Mouse (Mus musculus) neural tube, embryonic 15.5 days (tissue): ENCODE data around the gene App. TPM values are rescaled to one million over a fixed set of nuclear protein-coding genes. Genes with fewer than 3 reads are reported as not detected.

ENCODE experiments used
- ATAC-seq: fragments of 200-750 bp; cut with Nextera tagmentation; 2 replicates; pipeline ENCODE4 v1.8.0; 2017; ENCODE audit warnings: mild to moderate bottlenecking, moderate TSS enrichment, moderate library complexity; ENCODE audit not compliant: low FRiP score
- H3K27ac ChIP-seq: fragments of 300-500 bp; sonication (generic); replicated peaks from 2 replicates; pipeline ENCODE4 v1.5.1; 2015; ENCODE audit warnings: mild to moderate bottlenecking, inconsistent platforms
- H3K27me3 ChIP-seq: fragments of 300-500 bp; sonication (generic); replicated peaks from 2 replicates; pipeline ENCODE4 v1.6.1; 2015; ENCODE audit warnings: inconsistent platforms
- H3K36me3 ChIP-seq: fragments of 300-500 bp; sonication (generic); 2 replicates; pipeline ENCODE4 v1.6.1; 2015; ENCODE audit warnings: inconsistent platforms
- H3K4me1 ChIP-seq: fragments of 300-500 bp; sonication (generic); 2 replicates; pipeline ENCODE4 v1.6.1; 2015; ENCODE audit warnings: inconsistent platforms
- H3K4me2 ChIP-seq: fragments of 300-500 bp; sonication (generic); 2 replicates; pipeline ENCODE4 v1.6.1; 2015; ENCODE audit warnings: inconsistent platforms, mild to moderate bottlenecking, moderate library complexity
- H3K4me3 ChIP-seq: fragments of 300-500 bp; sonication (generic); replicated peaks from 2 replicates; pipeline ENCODE4 v1.5.1; 2015; ENCODE audit warnings: mild to moderate bottlenecking, inconsistent platforms
- H3K9ac ChIP-seq: fragments of 300-500 bp; sonication (generic); replicated peaks from 2 replicates; pipeline ENCODE4 v1.6.1; 2015; ENCODE audit warnings: mild to moderate bottlenecking, inconsistent platforms
- H3K9me3 ChIP-seq: fragments of 300-500 bp; sonication (generic); replicated peaks from 2 replicates; pipeline ENCODE4 v1.6.1; 2016; ENCODE audit warnings: inconsistent platforms
- WGBS: fragments of 180-500 bp; shearing (Covaris S2); methylation state at CpG from one replicate; pipeline ENCODE4 v1.1.7; 2015; ENCODE audit warnings: mixed read lengths; 5-methylcytosine and 5-hydroxymethylcytosine counted together
- polyA plus RNA-seq: library from polyadenylated mRNA; unstranded; fragments of >200 nt; fragmentation: Nextera tagmentation; extraction: Ambion mirVana; gene quantifications from 2 replicates; pipeline ENCODE4 v1.2.1, GENCODE M21; 2015

Gene App
- polyA plus RNA-seq, 1 experiment from 2014 or later = 487 TPM

DNA sequence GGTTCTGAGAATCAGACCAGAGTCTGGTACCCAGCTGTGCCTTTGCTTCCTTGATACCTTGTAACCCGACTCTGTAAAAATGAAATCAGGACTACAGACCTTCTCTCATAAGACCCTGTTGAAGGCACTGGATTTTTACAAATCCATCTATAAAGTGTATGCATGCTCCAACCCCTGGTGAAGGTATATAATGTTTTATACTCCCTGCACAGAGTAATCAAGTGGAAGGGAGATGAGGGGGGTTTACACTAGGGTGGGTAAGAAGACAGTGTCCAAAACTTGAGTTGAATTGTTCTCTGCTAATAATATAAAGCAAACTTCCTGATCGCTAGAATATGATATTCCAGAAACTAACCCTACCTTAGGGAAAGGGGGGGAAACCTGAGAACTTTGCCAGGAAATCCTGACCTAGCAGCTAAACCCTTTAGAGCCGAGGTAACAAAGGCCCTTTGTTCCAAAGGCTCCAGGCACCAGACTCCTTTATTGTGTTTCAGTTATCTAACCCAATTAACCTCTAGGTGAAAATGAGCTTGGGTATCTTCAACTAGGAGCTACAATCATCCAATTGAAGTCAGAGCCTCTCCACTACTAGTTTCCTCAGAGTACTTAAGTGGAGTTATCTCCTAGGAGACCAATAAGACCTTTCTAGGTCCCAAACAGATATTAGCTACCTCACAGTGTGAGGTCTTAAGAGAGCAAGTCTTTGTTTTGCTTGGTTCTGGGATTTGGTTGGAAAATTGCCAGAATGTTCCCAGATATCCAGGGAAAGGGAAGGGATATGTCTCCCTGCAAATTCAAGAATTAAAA, 132.2 kb downstream of the App start:
- Histone ChIP-seq H3K36me3 (peaks cover 24% of the 10 kb centered on the region), H3K27ac (no peak overlapping the region), H3K4me3 (no peak overlapping the region), H3K9ac (no peak overlapping the region), H3K4me2 (no peak overlapping the region), H3K4me1 (peaks cover 22% of the 10 kb centered on the region), H3K27me3 (no peaks in the 10 kb centered on the region), H3K9me3 (no peaks in the 10 kb centered on the region)
- no peak for ATAC-seq
- 55% methylated on average over 3 of the region's 3 CpGs for WGBS

DNA sequence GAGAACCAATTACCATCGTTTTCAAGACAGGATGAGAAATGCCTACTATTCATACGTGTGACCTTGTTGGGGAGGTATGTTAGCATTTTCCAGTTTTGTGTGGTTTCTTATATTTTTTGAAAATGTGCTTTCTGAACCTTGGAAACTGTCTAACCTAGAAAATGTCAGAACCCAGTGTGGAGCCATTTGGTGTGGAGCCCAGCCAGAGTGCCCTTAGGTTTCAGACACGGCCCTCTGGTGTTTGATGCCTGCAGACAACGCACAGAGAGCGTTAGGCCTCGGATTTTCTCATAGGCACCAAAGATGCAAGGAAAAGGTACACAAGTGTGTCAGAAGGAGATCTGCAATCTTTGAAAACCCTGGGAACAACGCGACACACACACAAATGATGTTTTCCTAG, 134.8 kb downstream of the App start:
- Histone ChIP-seq H3K9me3 (no peaks in the 10 kb centered on the region), H3K4me3 (no peak overlapping the region), H3K4me2 (no peak overlapping the region), H3K27me3 (no peaks in the 10 kb centered on the region), H3K27ac (peak overlapping the region; percentile 68), H3K9ac (no peak overlapping the region), H3K36me3 (peaks cover 20% of the 10 kb centered on the region), H3K4me1 (peaks cover 31% of the 10 kb centered on the region)
- 73% methylated on average over 8 of the region's 8 CpGs for WGBS
- ATAC-seq = no peak

DNA sequence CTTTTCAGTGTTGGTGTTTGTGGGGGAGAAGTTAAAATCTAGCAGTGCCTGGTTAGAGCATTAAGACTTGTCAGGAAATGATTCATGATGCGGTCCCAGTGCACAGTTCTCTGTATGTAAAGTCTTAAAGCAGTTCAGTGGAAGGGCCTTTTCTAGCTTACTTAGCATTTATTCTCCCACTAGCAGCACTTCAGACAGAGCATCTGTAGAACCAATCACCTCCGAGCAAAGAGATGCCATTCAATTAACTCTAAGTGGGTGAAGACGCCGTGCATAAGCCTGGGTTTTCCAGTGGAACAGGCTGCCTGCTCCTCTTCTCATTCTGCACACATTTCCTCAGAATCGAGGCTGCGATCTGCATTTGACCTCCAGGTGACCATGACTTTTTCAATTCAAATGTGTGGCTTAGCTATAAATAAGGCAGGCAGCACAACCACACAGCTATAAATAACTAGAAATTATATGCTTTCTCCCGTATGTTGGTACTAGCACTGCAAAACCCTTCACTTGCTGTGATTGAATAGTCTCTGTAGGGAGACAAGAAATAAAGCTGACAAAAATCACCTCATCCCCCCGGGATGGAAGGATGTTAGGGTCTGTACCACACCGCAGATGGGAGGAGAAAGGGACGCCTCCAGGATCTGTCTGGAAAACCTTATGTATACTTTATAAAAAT, 135.5 kb downstream of the App start:
- H3K4me2 ChIP-seq = no peak overlapping the region
- H3K36me3 ChIP-seq = peaks cover 14% of the 10 kb centered on the region
- ATAC-seq = peak; percentile 76
- H3K27ac ChIP-seq = peak overlapping the region; percentile 68
- no peak overlapping the region for H3K4me3 ChIP-seq
- no peaks in the 10 kb centered on the region for H3K27me3 ChIP-seq
- WGBS = 34% methylated on average over 10 of the region's 10 CpGs
- no peaks in the 10 kb centered on the region for H3K9me3 ChIP-seq
- peaks cover 31% of the 10 kb centered on the region for H3K4me1 ChIP-seq
- no peak overlapping the region for H3K9ac ChIP-seq

DNA sequence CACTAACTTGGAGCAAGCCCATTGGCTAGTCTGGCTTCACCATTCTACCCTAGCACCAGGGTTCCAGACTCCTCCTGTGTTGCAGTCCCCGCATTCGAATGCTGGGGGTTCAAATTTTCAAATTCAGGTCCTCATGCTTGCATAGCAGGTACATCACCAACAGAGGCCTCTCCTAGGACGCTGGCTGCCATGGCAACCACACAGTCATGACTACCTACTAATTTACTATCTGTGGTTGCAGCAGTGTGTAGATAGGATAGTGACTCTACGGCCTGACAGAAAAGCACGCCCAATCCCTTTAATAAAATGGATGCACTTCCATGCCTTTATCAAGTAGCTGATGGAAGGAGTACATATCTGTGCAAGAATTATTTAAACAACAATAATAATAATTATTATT, 137.8 kb downstream of the App start:
- Histone ChIP-seq H3K4me2 (no peak overlapping the region), H3K27me3 (no peaks in the 10 kb centered on the region), H3K9me3 (no peaks in the 10 kb centered on the region), H3K4me3 (no peak overlapping the region), H3K27ac (0 out of 2 replicates have a peak overlapping the region, but pooled peaks have one; percentile 4), H3K36me3 (peaks cover 11% of the 10 kb centered on the region), H3K9ac (no peak overlapping the region), H3K4me1 (peaks cover 23% of the 10 kb centered on the region)
- ATAC-seq = no peak
- 76% methylated on average over 5 of the region's 5 CpGs for WGBS

DNA sequence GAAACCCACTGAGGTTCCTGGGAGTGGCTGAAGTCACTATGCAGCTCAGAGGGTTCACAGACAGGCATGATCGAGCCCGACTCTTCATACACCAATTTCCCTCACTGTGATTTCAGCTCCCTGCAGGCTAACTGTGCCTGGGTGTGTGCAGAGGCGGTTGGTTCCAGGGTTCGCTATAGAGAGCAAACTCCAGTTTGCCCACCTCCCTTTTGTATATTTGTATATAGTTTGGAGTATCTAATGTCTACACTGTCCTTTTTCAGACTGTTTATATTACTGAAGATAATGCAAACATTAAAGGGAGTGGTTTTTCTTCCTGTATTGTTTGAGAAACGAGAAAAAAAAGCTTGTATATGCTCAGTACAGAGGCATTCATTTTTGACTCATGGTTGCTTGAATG, 139.8 kb downstream of the App start:
- WGBS = 88% methylated on average over 5 of the region's 5 CpGs
- H3K4me3 ChIP-seq = no peak overlapping the region
- no peaks in the 10 kb centered on the region for H3K27me3 ChIP-seq
- no peak overlapping the region for H3K9ac ChIP-seq
- peaks cover 26% of the 10 kb centered on the region for H3K36me3 ChIP-seq
- H3K4me2 ChIP-seq = no peak overlapping the region
- ATAC-seq = no peak
- H3K9me3 ChIP-seq = no peaks in the 10 kb centered on the region
- H3K27ac ChIP-seq = no peak overlapping the region
- peaks cover 30% of the 10 kb centered on the region for H3K4me1 ChIP-seq

DNA sequence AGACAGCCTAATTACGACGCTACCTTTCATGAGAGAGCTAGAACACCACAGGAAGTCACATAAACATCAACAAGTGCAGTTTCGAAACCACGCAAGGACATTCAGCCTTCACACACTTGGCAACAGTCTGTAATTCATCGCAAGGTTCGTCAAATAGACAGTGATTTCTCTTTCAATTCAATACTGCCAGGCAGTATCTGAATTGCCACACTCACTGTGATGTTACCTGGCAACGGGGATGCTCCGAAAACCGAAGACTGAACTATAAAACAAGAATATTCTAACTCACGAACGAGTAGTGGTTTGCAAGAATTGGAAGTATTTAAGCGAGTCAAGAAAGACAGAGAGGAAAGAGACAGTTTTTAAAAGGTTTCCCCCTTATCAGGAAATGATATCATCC, 142.8 kb downstream of the App start:
- no peak for ATAC-seq
- Histone ChIP-seq H3K27ac (no peak overlapping the region), H3K4me1 (peaks cover 15% of the 10 kb centered on the region; the same call in 1 of the 2 replicates), H3K36me3 (peaks cover 42% of the 10 kb centered on the region), H3K27me3 (no peaks in the 10 kb centered on the region), H3K4me2 (0 out of 2 replicates have a peak overlapping the region, but pooled peaks have one; percentile 3), H3K9me3 (no peaks in the 10 kb centered on the region), H3K4me3 (no peak overlapping the region), H3K9ac (no peak overlapping the region)
- WGBS = 45% methylated on average over 12 of the region's 12 CpGs

DNA sequence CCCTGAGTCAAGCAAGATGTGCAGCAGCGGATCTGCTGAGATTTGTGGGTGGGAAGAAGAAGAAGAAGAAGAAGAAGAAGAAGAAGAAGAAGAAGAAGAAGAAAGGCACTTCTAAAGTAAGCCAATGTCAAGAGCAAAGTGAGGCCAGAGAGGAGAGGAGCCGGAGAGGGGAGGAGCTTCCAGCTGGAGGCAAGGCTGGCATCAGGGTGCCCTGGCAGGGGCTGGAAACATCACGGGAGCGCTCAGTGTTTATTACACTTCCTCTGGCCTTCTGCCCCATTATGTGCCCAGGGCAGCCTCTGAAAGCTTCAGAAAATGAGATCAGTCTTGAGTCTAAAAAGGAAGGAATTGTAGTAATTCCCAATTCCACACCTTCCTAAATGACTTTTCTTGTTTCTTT, 145.2 kb downstream of the App start:
- no peaks in the 10 kb centered on the region for H3K27me3 ChIP-seq
- H3K9me3 ChIP-seq = no peaks in the 10 kb centered on the region
- H3K4me2 ChIP-seq = no peak overlapping the region
- 89% methylated on average over 4 of the region's 4 CpGs for WGBS
- peaks cover 55% of the 10 kb centered on the region for H3K36me3 ChIP-seq
- no peak for ATAC-seq
- H3K4me3 ChIP-seq = no peak overlapping the region
- peaks cover 8% of the 10 kb centered on the region; the same call in 1 of the 2 replicates for H3K4me1 ChIP-seq
- H3K9ac ChIP-seq = no peak overlapping the region
- H3K27ac ChIP-seq = no peak overlapping the region

DNA sequence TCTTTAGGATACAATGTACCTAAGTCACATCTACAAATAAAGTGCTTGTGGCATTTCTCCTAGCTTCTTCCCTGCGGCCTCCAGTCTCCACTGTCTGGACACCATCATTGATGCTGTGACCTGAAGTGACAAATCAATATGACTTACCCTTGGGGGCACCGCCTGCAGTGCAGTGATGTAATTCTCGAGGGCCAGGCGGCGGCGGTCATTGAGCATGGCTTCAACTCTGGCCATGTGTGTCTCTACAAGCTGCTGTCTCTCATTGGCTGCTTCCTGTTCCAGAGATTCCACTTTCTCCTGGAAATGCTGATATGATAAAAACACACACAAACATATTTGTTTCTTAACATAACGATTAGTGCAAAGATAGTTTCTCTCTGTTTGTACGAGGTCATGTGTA, 148.9 kb downstream of the App start:
- ATAC-seq = no peak
- H3K27me3 ChIP-seq = no peaks in the 10 kb centered on the region
- H3K4me3 ChIP-seq = no peak overlapping the region
- H3K9ac ChIP-seq = no peak overlapping the region
- H3K9me3 ChIP-seq = no peaks in the 10 kb centered on the region
- 95% methylated on average over 8 of the region's 8 CpGs for WGBS
- no peaks in the 10 kb centered on the region for H3K4me1 ChIP-seq
- H3K4me2 ChIP-seq = no peak overlapping the region
- H3K27ac ChIP-seq = no peak overlapping the region
- H3K36me3 ChIP-seq = peaks cover 46% of the 10 kb centered on the region

DNA sequence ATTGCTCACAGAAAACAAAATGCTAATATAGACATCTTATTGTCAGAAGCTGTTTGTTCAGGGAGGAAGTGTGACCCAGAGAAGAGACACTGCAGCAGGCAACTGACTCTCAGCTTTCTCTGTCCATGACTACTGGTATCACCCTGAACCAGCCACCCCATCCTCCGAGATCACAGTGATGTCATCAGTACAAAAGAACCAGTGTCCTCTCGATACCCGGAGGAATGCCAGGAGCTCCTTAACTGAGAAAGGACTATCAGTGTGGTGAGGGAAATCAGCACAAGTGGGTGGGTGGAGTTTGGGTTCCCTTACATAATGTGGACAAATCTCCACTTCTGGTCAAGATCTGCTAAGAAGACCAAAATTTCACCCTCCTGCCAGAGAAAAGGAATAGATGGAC, 150.5 kb downstream of the App start:
- Histone ChIP-seq H3K4me2 (no peak overlapping the region), H3K36me3 (peaks cover 34% of the 10 kb centered on the region), H3K27me3 (no peaks in the 10 kb centered on the region), H3K9ac (no peak overlapping the region), H3K27ac (no peak overlapping the region), H3K4me3 (no peak overlapping the region), H3K4me1 (peaks cover 4% of the 10 kb centered on the region; the same call in 1 of the 2 replicates), H3K9me3 (no peaks in the 10 kb centered on the region)
- 77% methylated on average over 3 of the region's 3 CpGs for WGBS
- no peak for ATAC-seq

DNA sequence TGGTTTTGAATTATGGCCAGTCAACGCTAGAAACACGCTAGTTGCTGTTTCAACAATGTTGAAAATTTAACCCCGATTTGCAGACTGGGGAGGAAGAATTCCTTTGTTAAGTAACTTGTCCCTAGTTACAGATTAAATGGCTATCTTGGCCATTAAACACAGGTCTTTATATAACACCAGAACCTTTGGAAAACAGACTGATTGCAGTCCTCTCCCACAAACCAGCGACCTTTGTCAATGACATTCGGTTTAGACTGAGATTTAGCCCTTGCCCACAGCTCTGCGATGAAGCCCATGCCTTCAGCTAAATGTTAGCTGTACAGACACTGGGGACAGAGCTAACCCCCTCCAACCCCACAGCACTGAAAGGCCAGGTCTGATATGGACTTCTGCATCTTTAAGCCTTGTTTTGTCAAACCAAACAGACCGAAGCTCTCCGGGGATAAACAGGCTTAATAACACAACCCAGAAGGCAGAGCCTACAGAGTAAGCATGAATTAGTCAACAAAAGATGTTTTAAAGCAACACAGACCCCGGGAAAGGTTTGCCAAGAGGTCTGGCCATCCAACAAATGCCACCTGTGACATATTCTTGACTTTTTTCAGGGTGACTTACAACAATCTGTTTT, 152.8 kb downstream of the App start:
- H3K36me3 ChIP-seq = peaks cover 16% of the 10 kb centered on the region
- H3K27ac ChIP-seq = 0 out of 2 replicates have a peak overlapping the region, but pooled peaks have one; percentile 30
- H3K4me2 ChIP-seq = no peak overlapping the region
- no peaks in the 10 kb centered on the region for H3K27me3 ChIP-seq
- WGBS = 84% methylated on average over 9 of the region's 9 CpGs
- no peak overlapping the region for H3K9ac ChIP-seq
- ATAC-seq = no peak
- no peaks in the 10 kb centered on the region for H3K9me3 ChIP-seq
- H3K4me3 ChIP-seq = no peak overlapping the region
- H3K4me1 ChIP-seq = peaks cover 4% of the 10 kb centered on the region; the same call in 1 of the 2 replicates

DNA sequence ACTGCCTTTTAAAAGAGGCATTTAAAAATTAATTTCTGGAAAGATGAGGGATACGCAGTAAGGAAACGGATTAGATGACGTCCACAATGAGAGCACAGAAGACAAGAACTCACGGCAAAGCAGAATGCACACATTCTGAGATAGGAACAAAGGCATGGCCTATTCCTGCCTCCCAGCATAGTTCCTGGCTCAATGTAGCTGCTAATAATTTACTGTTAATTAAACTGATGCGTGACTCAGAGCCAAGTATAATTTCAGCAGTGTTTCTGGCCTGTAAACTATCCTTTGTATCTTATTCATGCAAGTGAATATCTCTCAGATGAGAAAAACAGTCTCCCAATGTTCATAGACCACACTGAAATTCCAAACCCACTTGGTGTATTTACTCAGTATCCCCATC, 154.3 kb downstream of the App start:
- H3K9me3 ChIP-seq = no peaks in the 10 kb centered on the region
- peaks cover 20% of the 10 kb centered on the region for H3K36me3 ChIP-seq
- no peak overlapping the region for H3K4me3 ChIP-seq
- 36% methylated on average over 5 of the region's 5 CpGs for WGBS
- peaks cover 4% of the 10 kb centered on the region; the same call in 1 of the 2 replicates for H3K4me1 ChIP-seq
- ATAC-seq = no peak
- H3K9ac ChIP-seq = no peak overlapping the region
- 0 out of 2 replicates have a peak overlapping the region, but pooled peaks have one; percentile 41 for H3K27ac ChIP-seq
- H3K27me3 ChIP-seq = no peaks in the 10 kb centered on the region
- no peak overlapping the region for H3K4me2 ChIP-seq
